Mouse (Mus musculus) C2C12 (cell line): ENCODE results near the gene Sh2b3. TPM values are rescaled to one million over a fixed set of nuclear protein-coding genes. Genes with fewer than 3 reads are reported as not detected.

Source experiments
- H3K27me3 ChIP-seq: one replicate; pipeline ENCODE4 v1.6.1; 2011; ENCODE audit not compliant: control insufficient read depth, insufficient read depth, insufficient read length
- H3K36me3 ChIP-seq: one replicate; pipeline ENCODE4 v1.6.1; 2011; ENCODE audit not compliant: control insufficient read depth, insufficient read depth
- H3K4me3 ChIP-seq: one replicate; pipeline ENCODE4 v1.5.1; 2011; ENCODE audit warnings: mild to moderate bottlenecking, control low read depth; ENCODE audit not compliant: poor library complexity, insufficient read depth, severe bottlenecking
- H3K79me2 ChIP-seq: one replicate; pipeline ENCODE4 v1.6.1; 2011; ENCODE audit not compliant: control insufficient read depth, insufficient read depth
- H3K79me3 ChIP-seq: one replicate; pipeline ENCODE4 v1.6.1; 2011; ENCODE audit warnings: low read depth, control low read depth
- H3ac ChIP-seq: one replicate; pipeline ENCODE3; 2011; ENCODE audit warnings: low read depth; ENCODE audit not compliant: control insufficient read depth, insufficient read length
- CEBPB ChIP-seq: IDR thresholded peaks from one replicate; pipeline ENCODE4 v1.6.1; 2011; ENCODE audit warnings: low read depth, mild to moderate bottlenecking, control low read depth, moderate library complexity
- CTCF ChIP-seq: IDR thresholded peaks from one replicate; pipeline ENCODE4 v1.5.1; 2011; ENCODE audit not compliant: control insufficient read depth, insufficient read depth, insufficient read length
- FOSL1 ChIP-seq: IDR thresholded peaks from one replicate; pipeline ENCODE4 v1.8.0; 2011; ENCODE audit warnings: mild to moderate bottlenecking, low read length; ENCODE audit not compliant: poor library complexity, insufficient read depth, severe bottlenecking
- MAX ChIP-seq: IDR thresholded peaks from one replicate; pipeline ENCODE4 v1.6.1; 2011; ENCODE audit warnings: mild to moderate bottlenecking, control low read depth
- MYOD1 ChIP-seq: IDR thresholded peaks from one replicate; pipeline ENCODE4 v1.6.1; 2011; ENCODE audit warnings: low read depth; ENCODE audit not compliant: control insufficient read depth, insufficient read length
- MYOG ChIP-seq: IDR thresholded peaks from one replicate; pipeline ENCODE4 v1.6.1; 2011; ENCODE audit not compliant: control insufficient read depth, insufficient read length; ENCODE audit errors: extremely low read depth
- USF1 ChIP-seq: IDR thresholded peaks from one replicate; pipeline ENCODE4 v1.6.1; 2011; ENCODE audit warnings: low read depth, mild to moderate bottlenecking, control low read depth, moderate library complexity
- polyA plus RNA-seq: library from polyadenylated mRNA; unstranded; fragments of >200 nt; fragmentation: generic; extraction: Trizol; gene quantifications from one replicate; pipeline ENCODE4 v1.2.1, GENCODE M21; 2012; ENCODE audit warnings: missing spikeins

Sh2b3 gene
- polyA plus RNA-seq, 1 experiment, result 46.2 TPM

DNA sequence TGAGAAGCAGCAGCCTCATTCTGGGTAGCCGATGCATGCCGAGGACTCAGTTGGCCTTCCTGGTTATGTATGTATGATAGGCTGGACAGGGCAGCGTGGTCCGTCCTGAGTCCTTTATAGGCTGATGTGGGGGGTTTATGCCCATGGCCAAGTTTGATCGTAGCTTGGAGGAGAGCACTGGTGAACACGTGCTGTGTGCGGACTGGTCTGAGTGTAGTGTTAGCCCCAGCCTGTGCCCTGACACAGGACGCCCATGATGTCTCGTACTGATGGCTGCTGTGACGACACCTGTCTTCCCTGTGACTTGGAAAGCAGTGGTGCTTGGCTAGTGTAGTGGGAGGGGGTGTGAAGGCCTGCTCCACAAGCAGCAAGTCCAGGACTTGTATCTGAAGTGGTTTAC lies 23.7 kb downstream of the Sh2b3 start:
- peaks cover 2% of the 10 kb centered on the region for H3K79me3 ChIP-seq
- TF ChIP-seq CEBPB, result no peak
- no peak for TF ChIP-seq USF1
- no peak for TF ChIP-seq FOSL1
- no peak for TF ChIP-seq MAX
- no peak for TF ChIP-seq CTCF
- no peak for TF ChIP-seq MYOG
- TF ChIP-seq MYOD1, result no peak

DNA sequence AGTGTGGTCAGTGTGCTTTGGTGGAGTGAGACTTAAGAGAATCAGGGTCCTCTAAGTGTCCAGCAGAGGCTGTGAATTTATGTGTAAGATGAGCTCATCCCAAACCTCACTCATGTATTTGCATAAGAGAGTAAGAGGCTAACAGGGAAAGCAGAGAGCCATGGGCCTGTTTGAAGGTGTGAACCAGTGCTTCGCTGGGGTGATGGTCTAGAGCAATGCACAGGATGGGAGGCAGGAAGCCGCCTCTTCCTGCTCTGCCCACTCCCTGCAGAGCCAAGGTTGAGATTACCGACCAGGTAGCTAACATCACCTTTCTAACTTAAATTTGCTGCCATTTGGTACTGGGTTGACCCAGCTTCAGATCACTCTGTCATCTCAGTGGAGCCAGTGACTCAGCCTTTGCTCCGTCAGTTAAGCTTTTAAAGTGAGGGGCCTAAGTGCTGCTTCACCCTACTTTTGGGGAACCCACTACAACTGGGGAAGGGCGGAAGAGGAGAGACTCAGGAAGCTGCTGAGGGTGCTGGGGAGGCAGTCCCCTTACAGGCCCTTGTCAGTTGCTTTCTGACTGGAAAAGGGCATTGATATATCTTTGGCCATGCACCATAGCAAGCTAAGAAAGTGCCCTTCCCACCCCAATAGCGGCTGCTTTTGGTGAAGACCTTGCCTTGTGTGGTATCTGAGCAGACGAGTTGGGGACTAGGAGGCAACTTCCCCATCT lies 24.8 kb downstream of the Sh2b3 start:
- H3ac ChIP-seq, result no peak overlapping the region
- H3K27me3 ChIP-seq, result no peaks in the 10 kb centered on the region
- no peak overlapping the region for H3K4me3 ChIP-seq
- H3K79me2 ChIP-seq, result peaks cover 22% of the 10 kb centered on the region
- peaks cover 4% of the 10 kb centered on the region for H3K79me3 ChIP-seq
- H3K36me3 ChIP-seq, result peaks cover 77% of the 10 kb centered on the region
- no peak for TF ChIP-seq CTCF
- TF ChIP-seq FOSL1, result no peak
- no peak for TF ChIP-seq MYOG
- no peak for TF ChIP-seq USF1
- no peak for TF ChIP-seq MAX
- TF ChIP-seq MYOD1, result no peak
- no peak for TF ChIP-seq CEBPB

More for the DNA sequence above, 23.7 kb downstream of the Sh2b3 start:
- no peaks in the 10 kb centered on the region for H3K27me3 ChIP-seq
- H3K36me3 ChIP-seq, result peaks cover 79% of the 10 kb centered on the region
- no peak overlapping the region for H3K4me3 ChIP-seq
- no peak overlapping the region for H3ac ChIP-seq
- peaks cover 21% of the 10 kb centered on the region for H3K79me2 ChIP-seq

DNA sequence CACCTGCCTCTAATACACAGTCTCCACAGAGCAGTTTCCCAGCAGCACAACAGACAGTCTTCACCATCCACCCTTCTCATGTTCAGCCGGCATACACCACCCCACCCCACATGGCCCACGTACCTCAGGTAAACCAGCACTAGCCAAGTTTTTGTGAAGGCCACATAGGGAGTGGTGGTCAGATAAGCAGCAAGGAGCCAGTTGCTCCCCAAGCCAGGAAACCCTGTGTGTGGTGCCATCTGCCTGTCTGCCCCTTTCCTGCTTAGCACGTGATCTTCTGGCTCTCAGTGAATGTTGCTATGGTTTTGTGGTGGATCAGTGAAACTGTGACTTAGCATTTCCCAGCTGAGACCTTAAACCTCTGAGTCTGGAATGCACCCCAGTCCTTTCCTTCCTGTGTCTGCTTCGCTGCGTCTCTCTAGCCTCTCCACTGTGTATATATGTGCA lies 25.9 kb downstream of the Sh2b3 start:
- no peak overlapping the region for H3K4me3 ChIP-seq
- no peaks in the 10 kb centered on the region for H3K27me3 ChIP-seq
- peaks cover 4% of the 10 kb centered on the region for H3K79me3 ChIP-seq
- peaks cover 22% of the 10 kb centered on the region for H3K79me2 ChIP-seq
- H3ac ChIP-seq, result no peak overlapping the region
- no peak for TF ChIP-seq MYOG
- TF ChIP-seq FOSL1, result no peak
- no peak for TF ChIP-seq MAX
- TF ChIP-seq CEBPB, result no peak
- TF ChIP-seq USF1, result no peak
- no peak for TF ChIP-seq MYOD1
- TF ChIP-seq CTCF, result no peak
- H3K36me3 ChIP-seq, result peaks cover 65% of the 10 kb centered on the region

DNA sequence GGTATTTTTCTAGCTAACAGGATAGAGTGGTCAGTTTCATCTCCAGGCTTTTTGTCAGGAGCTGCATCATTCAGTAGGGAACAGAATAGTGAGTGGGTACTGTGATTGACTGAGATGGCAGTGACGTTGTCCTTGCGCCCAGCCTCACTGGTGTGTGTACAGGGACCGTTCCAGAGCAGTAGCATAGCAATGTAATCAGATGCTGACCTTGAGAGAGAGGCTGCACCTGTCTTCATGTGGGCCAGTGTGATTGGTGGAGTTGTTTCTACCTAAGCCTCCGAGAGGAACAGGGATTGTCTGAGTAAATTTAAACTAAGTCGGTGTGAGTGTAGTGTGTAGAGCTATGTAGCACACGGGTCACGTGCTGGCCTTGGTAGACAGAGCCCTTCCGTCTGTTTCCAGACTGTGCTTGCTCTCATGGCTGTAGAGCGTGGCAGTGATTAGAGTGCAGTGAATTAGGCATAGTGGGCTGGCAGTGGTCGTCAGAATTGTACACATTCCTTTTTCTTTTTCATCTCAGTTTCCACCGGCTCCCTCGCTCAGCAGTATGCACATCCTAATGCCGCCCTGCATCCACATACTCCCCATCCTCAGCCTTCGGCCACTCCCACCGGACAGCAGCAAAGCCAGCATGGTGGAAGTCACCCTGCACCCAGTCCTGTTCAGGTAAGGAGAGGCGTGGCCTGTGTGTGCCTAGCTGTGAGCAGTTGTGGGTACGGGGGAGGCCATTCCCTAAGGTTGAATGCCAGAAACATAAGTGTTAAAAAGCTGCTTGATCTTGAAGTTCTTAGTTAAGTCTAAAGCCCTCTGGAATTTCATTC lies 26.9 kb downstream of the Sh2b3 start:
- Histone ChIP-seq H3K27me3 (no peaks in the 10 kb centered on the region), H3K79me3 (peaks cover 4% of the 10 kb centered on the region), H3K4me3 (no peak overlapping the region), H3K36me3 (peaks cover 58% of the 10 kb centered on the region), H3K79me2 (peaks cover 22% of the 10 kb centered on the region), H3ac (no peak overlapping the region)
- TF ChIP-seq MYOD1 (no peak), FOSL1 (no peak), MAX (no peak), MYOG (no peak), CTCF (no peak), CEBPB (no peak), USF1 (no peak)

GRCm38 (mm10) chr5:121809667-121810224 lies 27.7 kb downstream of the Sh2b3 start:
- no peak for TF ChIP-seq FOSL1
- no peak for TF ChIP-seq MYOG
- TF ChIP-seq CEBPB, result no peak
- no peak for TF ChIP-seq MAX
- TF ChIP-seq MYOD1, result no peak
- TF ChIP-seq CTCF, result no peak
- no peak for TF ChIP-seq USF1
- H3K4me3 ChIP-seq, result no peak overlapping the region
- H3K27me3 ChIP-seq, result no peaks in the 10 kb centered on the region
- H3K79me2 ChIP-seq, result peaks cover 22% of the 10 kb centered on the region
- peaks cover 4% of the 10 kb centered on the region for H3K79me3 ChIP-seq
- H3ac ChIP-seq, result no peak overlapping the region
- peaks cover 57% of the 10 kb centered on the region for H3K36me3 ChIP-seq
